Mouse (Mus musculus) lung, postnatal 0 days (tissue): Measurements from ENCODE around the gene Cth. TPM values are rescaled to one million over a fixed set of nuclear protein-coding genes. Genes with fewer than 3 reads are reported as not detected.

Source experiments
- ATAC-seq: fragments of 200-750 bp; cut with Nextera tagmentation; 2 replicates; pipeline ENCODE4 v1.8.0; 2017; ENCODE audit warnings: moderate library complexity
- DNase-seq: peaks from one replicate; pipeline ENCODE4 v3.0.0-alpha.2; 2016; ENCODE audit warnings: low spot score
- H3K27ac ChIP-seq: fragments of 300-500 bp; sonication (generic); 2 replicates; pipeline ENCODE4 v1.5.1; 2014; ENCODE audit warnings: antibody characterized with exemption, mild to moderate bottlenecking, low read length, mixed read lengths
- H3K27me3 ChIP-seq: fragments of 300-500 bp; sonication (generic); replicated peaks from 2 replicates; pipeline ENCODE4 v1.6.1; 2014; ENCODE audit warnings: low read length, mixed read lengths; ENCODE audit not compliant: insufficient read depth
- H3K36me3 ChIP-seq: fragments of 300-500 bp; sonication (generic); 2 replicates; pipeline ENCODE4 v1.6.1; 2014; ENCODE audit warnings: low read length, mixed read lengths; ENCODE audit not compliant: insufficient read depth
- H3K4me1 ChIP-seq: fragments of 300-500 bp; sonication (generic); 2 replicates; pipeline ENCODE4 v1.6.1; 2014; ENCODE audit warnings: antibody characterized with exemption, low read depth, low read length, mixed read lengths; ENCODE audit not compliant: insufficient read depth
- H3K4me2 ChIP-seq: fragments of 300-500 bp; sonication (generic); replicated peaks from 2 replicates; pipeline ENCODE4 v1.6.1; 2014; ENCODE audit warnings: low read depth, mild to moderate bottlenecking, low read length, moderate library complexity, mixed read lengths
- H3K4me3 ChIP-seq: fragments of 300-500 bp; sonication (generic); 2 replicates; pipeline ENCODE4 v1.5.1; 2014; ENCODE audit warnings: low read depth, low read length
- H3K9ac ChIP-seq: fragments of 300-500 bp; sonication (generic); replicated peaks from 2 replicates; pipeline ENCODE4 v1.6.1; 2014; ENCODE audit warnings: low read depth, mild to moderate bottlenecking
- H3K9me3 ChIP-seq: fragments of 300-500 bp; sonication (generic); 2 replicates; pipeline ENCODE4 v1.6.1; 2016; ENCODE audit warnings: low read length, mixed read lengths
- CTCF ChIP-seq: IDR thresholded peaks from 2 replicates; pipeline ENCODE4 v1.5.1; 2016; ENCODE audit warnings: antibody characterized with exemption, mild to moderate bottlenecking
- EP300 ChIP-seq: IDR thresholded peaks from 2 replicates; pipeline ENCODE4 v1.6.1; 2016; ENCODE audit warnings: antibody characterized with exemption, mild to moderate bottlenecking, control low read depth
- WGBS: fragments of 180-500 bp; shearing (Covaris S2); extraction: QIAGEN DNeasy Blood & Tissue Kit; methylation state at CpG from one replicate; pipeline ENCODE4 v1.1.7; 2014; 5-methylcytosine and 5-hydroxymethylcytosine counted together
- polyA plus RNA-seq: library from polyadenylated mRNA; unstranded; fragments of >200 nt; fragmentation: Nextera tagmentation; extraction: Ambion mirVana; gene quantifications from 2 replicates; pipeline ENCODE4 v1.2.1, GENCODE M21; 2015

Gene Cth
- polyA plus RNA-seq, 1 experiment from 2014 or later: 6.9 TPM

DNA sequence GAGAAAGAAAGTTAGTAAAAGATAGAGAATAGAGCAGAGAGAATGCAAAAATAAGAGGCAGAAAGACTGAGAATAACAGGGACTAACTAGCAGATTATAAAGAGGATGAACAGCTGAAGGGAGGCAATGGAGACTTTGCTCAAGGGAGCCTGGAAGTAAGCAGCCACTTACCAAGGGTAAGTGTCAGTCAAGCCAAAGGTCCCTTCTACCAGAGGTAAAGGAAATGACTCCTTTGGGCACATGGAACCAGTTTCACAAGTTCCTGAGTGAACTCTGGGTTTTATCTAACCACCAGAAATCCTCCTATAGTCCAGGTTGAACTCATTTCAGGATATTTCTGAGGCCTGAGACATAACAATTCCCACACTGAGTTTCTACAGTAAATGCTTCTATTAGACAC lies 47.0 kb downstream of the Cth start:
- TF ChIP-seq CTCF (no peak), EP300 (no peak)
- Histone ChIP-seq H3K27ac (no peak overlapping the region), H3K36me3 (no peaks in the 10 kb centered on the region), H3K4me1 (no peaks in the 10 kb centered on the region), H3K4me2 (no peak overlapping the region), H3K9me3 (no peaks in the 10 kb centered on the region), H3K9ac (no peak overlapping the region), H3K27me3 (no peaks in the 10 kb centered on the region), H3K4me3 (no peak overlapping the region)
- no peak for DNase-seq
- ATAC-seq: no peak

DNA sequence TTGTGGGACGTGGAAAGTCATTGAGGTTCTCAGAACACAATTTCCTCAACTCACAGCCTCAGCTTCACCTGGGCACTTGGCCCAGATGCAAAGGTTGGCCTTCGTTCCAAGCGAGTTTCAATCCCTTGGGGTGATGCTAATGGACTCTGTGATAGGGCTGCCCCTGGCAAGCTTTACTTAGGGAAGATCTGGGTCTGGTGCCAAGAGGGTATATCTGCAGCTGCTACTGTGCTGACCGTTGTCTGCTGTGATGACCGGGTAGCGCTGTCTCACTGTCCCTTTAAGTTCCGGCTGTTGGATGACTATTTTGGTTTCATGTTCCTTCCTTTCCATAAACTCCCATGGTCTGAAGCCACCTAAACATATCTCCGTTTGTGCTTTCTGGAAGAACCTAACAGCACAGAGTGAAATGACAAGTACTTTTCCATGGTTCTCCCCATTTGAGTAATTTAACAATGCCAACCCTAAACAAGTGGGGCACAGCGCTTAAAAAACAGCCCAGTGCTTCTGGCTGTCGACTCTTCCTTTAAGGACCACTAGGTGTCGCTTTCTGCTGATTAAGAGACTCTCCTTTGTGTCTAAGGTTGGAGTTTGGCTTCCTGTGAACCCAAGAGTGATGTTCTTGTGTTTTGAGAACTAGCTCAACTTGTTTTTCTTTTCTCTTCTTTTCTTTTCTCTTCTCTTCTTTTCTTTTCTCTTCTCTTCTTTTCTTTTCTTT lies 48.3 kb downstream of the Cth start:
- TF ChIP-seq EP300 (no peak), CTCF (peak; percentile 88)
- H3K9me3 ChIP-seq: no peaks in the 10 kb centered on the region
- no peaks in the 10 kb centered on the region for H3K36me3 ChIP-seq
- no peak overlapping the region for H3K4me3 ChIP-seq
- no peaks in the 10 kb centered on the region for H3K27me3 ChIP-seq
- 40% methylated on average over 11 of the region's 11 CpGs for WGBS
- no peak overlapping the region for H3K27ac ChIP-seq
- no peaks in the 10 kb centered on the region for H3K4me1 ChIP-seq
- no peak for ATAC-seq
- peak; percentile 85 for DNase-seq
- no peak overlapping the region for H3K9ac ChIP-seq
- no peak overlapping the region for H3K4me2 ChIP-seq

- TF ChIP-seq EP300 (no peak), CTCF (no peak)
- Histone ChIP-seq H3K4me3 (no peak overlapping the region), H3K4me2 (no peak overlapping the region), H3K27me3 (no peaks in the 10 kb centered on the region), H3K36me3 (no peaks in the 10 kb centered on the region), H3K9ac (no peak overlapping the region), H3K27ac (no peak overlapping the region), H3K9me3 (no peaks in the 10 kb centered on the region), H3K4me1 (no peaks in the 10 kb centered on the region)
- DNase-seq: peak; percentile 5
- no peak for ATAC-seq
- WGBS: 38% methylated on average over 4 of the region's 4 CpGs
These were observed 52.0 kb downstream of the Cth start for GRCm38 (mm10) chr3:157872897-157873296.

DNA sequence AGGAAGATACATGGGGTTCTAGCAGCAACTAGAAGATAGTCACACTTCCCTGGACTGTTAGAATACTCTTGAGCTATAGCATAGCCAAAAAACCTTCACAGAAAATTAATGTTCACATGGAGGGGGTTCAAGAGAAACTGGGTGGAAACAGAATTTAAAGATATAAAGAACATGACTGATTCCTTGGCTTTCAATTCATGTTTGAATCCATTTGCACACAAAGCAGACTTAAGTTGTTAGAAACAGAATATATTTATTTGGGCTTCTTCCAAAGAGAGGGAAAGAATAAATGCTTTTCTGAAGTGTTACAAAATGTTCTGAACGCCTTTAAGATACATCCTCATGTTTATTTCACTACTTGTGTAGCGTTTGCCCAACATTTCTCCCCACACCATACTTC lies 57.0 kb downstream of the Cth start:
- H3K4me1 ChIP-seq: no peaks in the 10 kb centered on the region
- no peak overlapping the region for H3K4me2 ChIP-seq
- H3K27ac ChIP-seq: no peak overlapping the region
- no peak overlapping the region for H3K9ac ChIP-seq
- no peaks in the 10 kb centered on the region for H3K27me3 ChIP-seq
- no peak overlapping the region for H3K4me3 ChIP-seq
- peak; percentile 55 for DNase-seq
- ATAC-seq: no peak
- TF ChIP-seq EP300 (no peak), CTCF (no peak)
- WGBS: 50% methylated on average over 2 of the region's 2 CpGs
- no peaks in the 10 kb centered on the region for H3K9me3 ChIP-seq
- H3K36me3 ChIP-seq: no peaks in the 10 kb centered on the region

DNA sequence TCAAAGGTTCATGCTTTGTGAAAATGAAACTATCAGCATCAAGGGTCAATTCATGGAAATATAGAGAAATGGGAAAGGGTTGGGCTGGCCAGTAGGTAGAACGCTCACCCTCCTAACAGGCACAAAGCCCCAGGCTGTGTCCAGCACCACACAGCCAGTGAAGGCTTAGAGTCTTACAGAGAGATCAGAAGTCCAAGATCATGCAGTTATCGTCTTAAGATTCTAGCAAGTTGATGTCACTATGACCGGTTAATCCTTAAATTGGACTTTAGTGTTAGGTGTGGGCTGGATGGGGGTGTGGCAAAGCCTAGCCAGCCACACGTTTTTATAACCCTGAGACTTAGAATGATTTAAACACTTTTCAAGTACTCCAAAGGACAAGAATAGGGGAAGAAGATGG lies 58.6 kb downstream of the Cth start:
- 70% methylated on average over 4 of the region's 4 CpGs for WGBS
- no peaks in the 10 kb centered on the region for H3K9me3 ChIP-seq
- H3K36me3 ChIP-seq: no peaks in the 10 kb centered on the region
- no peak overlapping the region for H3K27ac ChIP-seq
- no peak overlapping the region for H3K9ac ChIP-seq
- no peak overlapping the region for H3K4me3 ChIP-seq
- H3K4me1 ChIP-seq: no peaks in the 10 kb centered on the region
- no peak for ATAC-seq
- TF ChIP-seq EP300 (no peak), CTCF (no peak)
- no peaks in the 10 kb centered on the region for H3K27me3 ChIP-seq
- H3K4me2 ChIP-seq: no peak overlapping the region
- DNase-seq: no peak

DNA sequence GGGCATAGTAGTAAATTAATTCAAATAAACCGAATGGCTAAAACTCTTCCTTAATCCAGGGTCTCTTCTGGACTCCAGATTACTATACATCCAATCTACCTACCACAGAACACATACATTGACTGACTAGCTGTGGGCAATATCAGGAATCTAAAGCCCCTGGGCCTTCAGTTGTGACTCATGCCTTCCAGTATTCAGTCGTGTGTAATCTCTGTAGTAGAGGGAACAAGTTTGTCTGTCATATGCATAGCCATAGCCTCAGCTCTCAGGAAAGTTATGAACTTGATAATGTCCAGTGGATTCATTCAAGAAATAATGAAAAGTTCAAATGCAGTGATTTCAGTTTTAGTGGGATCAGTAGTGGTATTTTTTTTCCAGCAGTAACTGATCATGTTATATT lies 59.0 kb downstream of the Cth start:
- no peak overlapping the region for H3K27ac ChIP-seq

DNA sequence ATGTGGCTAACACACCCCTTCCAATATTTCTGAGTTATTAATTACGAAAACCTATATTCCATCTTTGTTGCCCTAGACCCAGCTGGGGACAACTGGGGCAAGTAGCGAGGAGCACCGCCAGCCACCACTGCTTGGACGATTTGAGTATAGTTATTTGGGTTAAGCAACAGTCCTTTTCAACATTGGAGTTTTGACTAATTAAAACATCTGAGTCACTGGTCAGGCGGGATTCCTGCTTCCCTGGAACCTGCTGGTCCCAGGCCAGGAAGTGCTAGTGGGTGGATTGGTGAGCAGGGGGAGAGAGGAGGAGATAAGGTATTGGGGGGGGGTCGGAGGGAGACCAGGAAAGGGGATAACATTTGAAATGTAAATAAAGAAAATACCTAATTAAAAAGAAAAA lies 59.4 kb downstream of the Cth start:
- H3K9ac ChIP-seq: no peak overlapping the region
- H3K9me3 ChIP-seq: no peaks in the 10 kb centered on the region
- no peaks in the 10 kb centered on the region for H3K4me1 ChIP-seq
- H3K4me2 ChIP-seq: no peak overlapping the region
- H3K27me3 ChIP-seq: no peaks in the 10 kb centered on the region
- WGBS: 65% methylated on average over 6 of the region's 6 CpGs
- no peak for ATAC-seq
- H3K27ac ChIP-seq: no peak overlapping the region
- H3K4me3 ChIP-seq: no peak overlapping the region
- no peak for TF ChIP-seq CTCF
- no peak for TF ChIP-seq EP300
- no peaks in the 10 kb centered on the region for H3K36me3 ChIP-seq
- no peak for DNase-seq

More for the DNA sequence above, 59.0 kb downstream of the Cth start:
- no peak for DNase-seq
- Histone ChIP-seq H3K4me3 (no peak overlapping the region), H3K9ac (no peak overlapping the region), H3K4me2 (no peak overlapping the region), H3K36me3 (no peaks in the 10 kb centered on the region), H3K9me3 (no peaks in the 10 kb centered on the region), H3K27me3 (no peaks in the 10 kb centered on the region), H3K4me1 (no peaks in the 10 kb centered on the region)
- WGBS: 83% methylated on average over 2 of the region's 2 CpGs
- no peak for TF ChIP-seq EP300
- no peak for TF ChIP-seq CTCF
- no peak for ATAC-seq
